Mouse (Mus musculus) R1 (cell line): ENCODE data around the gene Pla2g4f.

Source experiments
- DNase-seq: peaks from one replicate; pipeline ENCODE4 v3.0.0-alpha.2; 2018; ENCODE audit warnings: low read depth, low spot score

The Pla2g4f gene

DNA sequence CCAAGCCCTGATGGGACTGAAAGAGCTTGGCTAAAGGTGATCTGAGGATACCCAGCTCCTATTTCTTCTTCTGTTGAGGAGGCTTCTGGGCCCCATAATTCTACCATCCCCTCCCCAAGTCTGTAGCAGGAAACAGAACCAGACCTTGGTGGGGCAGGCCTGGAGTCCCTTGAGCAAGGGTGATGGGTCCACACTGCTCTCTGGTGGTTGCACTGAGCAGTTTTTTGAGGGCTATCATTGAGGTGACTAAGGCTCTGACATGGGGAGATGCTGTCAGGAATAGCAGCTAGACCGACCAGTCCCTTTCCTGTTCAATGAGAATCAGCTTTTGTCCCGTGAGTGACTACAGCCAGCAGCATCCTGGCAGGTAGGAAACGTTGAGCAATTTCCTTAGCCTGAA is 32.7 kb downstream of the Pla2g4f start:
- no peak for DNase-seq

DNA sequence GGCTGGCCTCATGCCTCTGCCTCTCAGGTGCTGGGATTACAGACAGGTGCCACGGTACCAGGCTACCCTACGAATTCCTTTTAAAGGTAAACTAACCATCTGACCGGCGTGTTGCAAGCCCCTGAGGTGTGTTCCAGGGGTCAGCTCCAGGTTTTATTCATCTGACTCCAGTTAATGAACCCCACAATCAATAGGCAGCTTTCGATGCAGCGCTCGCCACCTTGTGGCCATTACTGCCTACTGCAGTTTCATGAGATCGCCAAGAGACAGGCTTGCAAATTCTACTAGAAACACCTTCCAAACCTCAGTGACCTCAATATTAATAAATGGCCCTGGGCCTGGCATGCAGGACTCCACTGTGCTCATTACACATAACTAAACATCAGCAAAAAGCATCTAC is 34.0 kb downstream of the Pla2g4f start:
- peak; percentile 63 for DNase-seq

DNA sequence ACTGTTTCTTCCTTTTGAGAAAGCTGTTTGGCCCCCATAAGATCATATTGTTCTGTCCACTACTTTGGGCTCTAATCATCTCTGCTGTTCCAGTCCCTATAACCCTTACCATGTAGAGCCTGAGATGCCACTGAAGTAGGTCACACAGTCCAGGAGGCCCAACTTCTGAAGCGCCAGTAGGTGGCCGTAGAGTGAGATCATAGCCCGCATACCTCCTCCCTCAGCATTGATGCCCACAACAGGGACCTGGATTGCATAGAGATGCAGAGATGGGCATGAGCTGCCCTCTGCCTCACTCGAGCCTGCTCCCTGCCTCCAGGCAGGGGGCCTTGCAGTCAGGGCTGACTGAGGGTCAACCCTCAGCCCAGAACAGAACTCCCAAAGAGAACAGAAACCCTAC is 37.0 kb downstream of the Pla2g4f start:
- DNase-seq = no peak

DNA sequence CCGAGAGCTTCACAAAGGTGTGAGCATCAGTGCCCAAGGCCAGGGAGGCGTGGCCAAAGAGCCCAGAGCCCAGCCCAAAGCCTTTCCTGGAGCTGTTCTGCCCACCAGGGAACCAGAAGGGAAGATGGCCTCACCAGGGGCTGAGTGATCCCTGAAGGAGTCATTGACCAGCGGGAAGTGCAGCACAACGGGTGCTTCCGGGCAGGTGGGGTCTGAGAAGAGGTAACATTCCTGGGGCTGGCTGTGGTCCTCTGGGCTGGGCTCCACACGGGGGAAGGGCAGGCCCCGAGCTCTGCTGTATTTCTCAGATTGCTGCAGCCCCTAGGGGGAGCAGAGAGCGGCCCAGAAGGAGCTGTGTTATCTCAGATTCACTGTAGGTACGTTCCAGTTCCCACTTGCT is 45.3 kb downstream of the Pla2g4f start:
- DNase-seq = peak; percentile 87

DNA sequence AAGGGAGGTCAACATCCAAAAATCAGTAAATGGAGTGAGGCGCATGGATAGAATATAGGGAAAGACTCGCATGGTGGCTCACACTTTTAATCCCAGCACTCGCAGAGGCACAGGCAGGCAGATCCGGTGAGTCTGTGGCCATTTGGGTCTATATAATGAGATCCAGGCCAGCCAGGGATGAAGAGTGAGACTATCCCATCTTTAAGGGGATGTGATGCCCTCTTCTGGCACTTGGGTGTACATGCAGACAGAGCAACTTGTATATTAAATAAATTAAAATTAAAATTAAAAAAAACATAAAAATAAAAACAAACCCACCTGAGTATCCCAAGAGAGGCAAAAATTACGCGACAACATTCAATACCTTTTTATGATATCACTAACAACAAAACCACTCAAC is 48.4 kb downstream of the Pla2g4f start:
- DNase-seq = no peak

DNA sequence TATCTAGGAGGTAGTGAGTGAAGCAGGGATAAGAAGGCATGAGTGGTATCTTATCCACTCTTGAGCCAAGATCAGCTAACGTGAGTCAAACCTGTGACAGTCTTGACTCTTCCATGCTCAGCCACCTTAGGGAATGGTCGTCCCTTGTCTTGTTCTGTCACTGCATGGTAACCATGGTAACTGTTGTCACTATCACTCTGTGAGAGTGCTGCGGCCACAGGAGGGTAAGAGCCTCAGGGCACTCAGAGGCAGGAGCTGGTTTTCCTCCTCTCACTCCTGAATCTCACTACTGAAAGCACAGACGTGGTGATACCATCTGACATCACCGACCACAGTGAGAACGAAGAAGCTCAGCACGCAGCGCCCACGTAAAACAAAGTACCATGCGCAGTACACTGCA is 49.1 kb downstream of the Pla2g4f start:
- DNase-seq = no peak

DNA sequence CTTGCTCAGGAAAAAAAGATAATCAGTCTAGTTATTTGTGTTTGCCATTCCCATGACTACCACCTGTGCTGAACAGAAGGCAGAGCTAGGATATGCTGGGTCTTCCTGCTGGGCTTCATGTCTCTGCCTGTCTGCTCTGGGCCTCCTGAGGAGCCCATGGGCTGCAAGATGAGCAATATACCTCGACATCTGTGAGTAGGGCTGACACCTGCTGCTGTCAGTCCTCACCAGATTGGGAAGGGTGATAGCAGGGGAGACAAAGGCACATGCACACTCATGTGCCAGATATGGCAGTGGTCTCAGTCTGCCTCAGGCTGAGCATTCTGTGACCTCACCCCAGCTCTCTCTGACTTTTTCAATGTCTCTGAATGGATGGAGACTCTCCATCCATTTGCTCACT is 51.1 kb downstream of the Pla2g4f start:
- no peak for DNase-seq

DNA sequence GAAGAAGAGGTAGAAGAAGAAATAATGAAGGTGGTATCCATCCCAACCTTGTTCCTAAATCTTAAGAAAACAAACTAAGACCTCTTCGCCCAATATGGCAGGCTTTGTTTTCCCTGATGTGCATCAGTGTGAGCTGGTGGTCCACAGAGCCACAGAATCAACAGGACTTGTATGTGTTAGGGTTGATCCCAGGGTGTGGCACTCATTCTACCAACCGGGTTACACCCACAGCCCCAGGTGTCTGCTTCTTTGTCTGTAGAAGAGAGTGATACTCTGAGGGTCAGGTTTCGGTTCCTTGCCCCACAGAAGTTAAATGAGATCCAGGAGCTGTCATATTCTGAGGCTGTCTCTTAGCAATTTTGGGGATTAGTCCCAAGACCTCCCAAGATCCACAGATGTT is 52.6 kb downstream of the Pla2g4f start:
- no peak for DNase-seq

DNA sequence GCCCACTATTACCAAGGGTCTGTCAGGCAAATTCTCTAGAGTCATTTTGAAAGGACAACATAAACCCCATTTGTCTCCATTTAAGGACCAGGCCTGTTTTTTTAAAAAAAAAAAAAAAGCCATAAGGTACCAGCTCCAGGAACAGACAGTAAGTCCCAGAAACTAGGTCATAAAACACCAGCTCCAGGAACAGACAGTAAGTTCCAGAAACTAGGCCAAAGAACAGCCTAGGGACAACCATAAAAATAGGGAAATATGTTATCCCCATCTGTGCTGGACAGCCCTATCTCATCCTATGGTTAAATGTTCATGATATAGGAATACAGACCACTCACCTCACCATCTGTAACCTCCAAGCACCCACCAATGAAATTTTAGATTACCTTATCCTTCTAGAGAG is 57.7 kb downstream of the Pla2g4f start:
- no peak for DNase-seq

DNA sequence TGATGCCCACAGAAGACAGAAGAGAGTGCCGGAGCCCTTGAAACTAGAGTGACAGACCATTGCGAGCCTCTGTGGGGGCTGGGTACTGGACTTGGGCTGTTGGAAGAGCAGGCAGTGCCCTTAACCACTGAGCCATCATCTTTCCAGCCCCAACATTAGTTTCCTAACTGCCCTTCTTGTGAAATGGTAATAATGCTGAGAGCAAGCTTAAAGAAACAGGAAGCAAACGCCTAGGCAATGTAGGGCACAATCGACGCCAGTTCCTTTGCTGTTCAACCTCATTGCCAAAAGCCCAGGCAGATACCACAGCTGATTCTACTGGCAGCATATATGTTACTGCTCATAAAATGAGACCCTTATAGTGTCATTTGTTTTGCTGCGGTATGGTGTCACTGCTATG is 61.3 kb downstream of the Pla2g4f start:
- no peak for DNase-seq
